Mouse (Mus musculus) A20 (cell line): ENCODE data around the gene Gm13090.

ENCODE experiments used
- DNase-seq: peaks from one replicate; pipeline ENCODE4 v3.0.0-alpha.2; 2011; ENCODE audit warnings: low read depth, low spot score

The Gm13090 gene

GRCm38 (mm10) chr4:151089270-151089669, at the start of gene Gm13090:
Gm13090 (plus strand) TSS chr4:151089570.
- no peak for DNase-seq

- DNase-seq: no peak
These were observed 47.9 kb upstream of the Gm13090 start for GRCm38 (mm10) chr4:151041506-151041905.

GRCm38 (mm10) chr4:151043281-151043680, 46.1 kb upstream of the Gm13090 start:
- DNase-seq: no peak

- peak; percentile 94 for DNase-seq
These were observed 45.1 kb upstream of the Gm13090 start, which contains the start of gene Per3 for GRCm38 (mm10) chr4:151044037-151044943. Per3 (minus strand) TSS chr4:151044665.

- DNase-seq: no peak
These were observed 44.3 kb upstream of the Gm13090 start for GRCm38 (mm10) chr4:151044944-151045570.

- DNase-seq: no peak
These were observed 42.8 kb upstream of the Gm13090 start for GRCm38 (mm10) chr4:151046524-151046923.

GRCm38 (mm10) chr4:151051162-151051561, 38.2 kb upstream of the Gm13090 start:
- DNase-seq: no peak

- peak; percentile 100 for DNase-seq
These were observed 31.7 kb upstream of the Gm13090 start, which contains the start of gene Vamp3 for GRCm38 (mm10) chr4:151057347-151058321. Vamp3 (minus strand) TSS chr4:151057963.

GRCm38 (mm10) chr4:151058634-151059033, 30.7 kb upstream of the Gm13090 start:
- no peak for DNase-seq

GRCm38 (mm10) chr4:151059566-151059965, 29.8 kb upstream of the Gm13090 start:
- no peak for DNase-seq

- DNase-seq: no peak
These were observed 20.6 kb upstream of the Gm13090 start for GRCm38 (mm10) chr4:151068751-151069150.

GRCm38 (mm10) chr4:151070962-151071361, 18.4 kb upstream of the Gm13090 start:
- no peak for DNase-seq

GRCm38 (mm10) chr4:151073108-151073744, 16.1 kb upstream of the Gm13090 start:
- DNase-seq: peak; percentile 56

- no peak for DNase-seq
These were observed 14.6 kb upstream of the Gm13090 start for GRCm38 (mm10) chr4:151074817-151075216.

GRCm38 (mm10) chr4:151081355-151081754, 8.0 kb upstream of the Gm13090 start:
- no peak for DNase-seq

- no peak for DNase-seq
These were observed 7.4 kb upstream of the Gm13090 start for GRCm38 (mm10) chr4:151081977-151082376.

- DNase-seq: no peak
These were observed 6.3 kb upstream of the Gm13090 start for GRCm38 (mm10) chr4:151083027-151083426.

GRCm38 (mm10) chr4:151087358-151087757, 2.0 kb upstream of the Gm13090 start:
- DNase-seq: no peak

GRCm38 (mm10) chr4:151088819-151089218, 551 bp upstream of the Gm13090 start:
- no peak for DNase-seq

- peak; percentile 39 for DNase-seq
These were observed 5.8 kb downstream of the Gm13090 start for GRCm38 (mm10) chr4:151095207-151095606.
